ENCODE assay signal across 24 mouse cellular contexts in genomic region chr12:82801736-82802135, GRCm38 (mm10).
A peak's percentile ranks its signal among the peaks of the same experiment; 100 is the strongest.
DNase-seq lines count a peak whose midpoint lies in the region; ATAC-seq lines count a peak whose summit lies in the region.
"Had no signal": no experiment of that assay in that cellular context is flagged by ENCODE, and none has a peak within 500 bp of the region (broad histone marks: within the 10 kb centered on the region; RNA-seq: fewer than 3 reads in every experiment).

No protein-coding gene starts in this region.

- H3K9ac ChIP-seq in midbrain, embryonic 15.5 days, result no peak overlapping the region
- H3K9ac ChIP-seq: embryonic facial prominence, embryonic 12.5 days; forebrain, embryonic 12.5 days; heart, embryonic 13.5 days; hindbrain, embryonic 12.5 days had no signal

- peak; percentile 24 to 55 for DNase-seq in left cerebral cortex, postnatal 14 days (ENCODE audit: low spot score in 2 of 2)
- no peak for DNase-seq in left cerebral cortex, postnatal 4 days
- peak; percentile 57 for DNase-seq in right cerebral cortex, adult 18-20 months
- no peak for DNase-seq in right cerebral cortex, postnatal 36 days (ENCODE audit: low spot score in 2 of 2)
- no peak for DNase-seq in B cell, adult 2 months
- no peak for DNase-seq in adrenal gland, postnatal 4 days (ENCODE audit: low spot score in 2 of 2)
- DNase-seq: adrenal gland, adult 8-10 months; adrenal gland, postnatal 36 days; cerebellum, adult 18-20 months; cerebellum, postnatal 10 days; embryo, embryonic 11 days; gastrocnemius, adult 2 months; gastrocnemius, postnatal 25 days; heart, postnatal 4 days had no signal

- intact Hi-C loops in left cerebral cortex, postnatal 14 days (cut with DNase I), result no loop called here
- intact Hi-C loops in left cerebral cortex, postnatal 4 days (cut with DNase I), result no loop called here

- 80% methylated on average over 6 of the region's 6 CpGs for WGBS in midbrain, embryonic 15.5 days

- H3K4me2 ChIP-seq in midbrain, embryonic 15.5 days, result no peak overlapping the region
- H3K4me2 ChIP-seq: embryonic facial prominence, embryonic 12.5 days; forebrain, embryonic 12.5 days; heart, embryonic 13.5 days; hindbrain, embryonic 12.5 days had no signal

- ATAC-seq in midbrain, embryonic 15.5 days (replicated peaks), result no peak
- ATAC-seq: CD4-positive, CD25-positive, alpha-beta regulatory T cell, adult 4 months; forebrain, embryonic 16.5 days; hindbrain, embryonic 16.5 days; inflammation-experienced regulatory T-cells, adult 6 months had no signal

- H3K27me3 ChIP-seq in midbrain, embryonic 15.5 days (replicated peaks), result no peaks in the 10 kb centered on the region
- H3K27me3 ChIP-seq: embryonic facial prominence, embryonic 12.5 days; forebrain, embryonic 12.5 days; heart, embryonic 13.5 days; hindbrain, embryonic 12.5 days had no signal

- H3K27ac ChIP-seq in midbrain, embryonic 15.5 days, result peak overlapping the region; percentile 13; the same call in 1 of the 2 replicates
- H3K27ac ChIP-seq: embryonic facial prominence, embryonic 12.5 days; forebrain, embryonic 12.5 days; heart, embryonic 13.5 days; hindbrain, embryonic 12.5 days had no signal

- H3K36me3 ChIP-seq in midbrain, embryonic 15.5 days (replicated peaks), result no peaks in the 10 kb centered on the region
- H3K36me3 ChIP-seq: embryonic facial prominence, embryonic 12.5 days; forebrain, embryonic 12.5 days; G1E; heart, embryonic 13.5 days; hindbrain, embryonic 12.5 days had no signal

- H3K4me1 ChIP-seq in midbrain, embryonic 15.5 days, result peaks cover 4% of the 10 kb centered on the region; the same call in 1 of the 2 replicates
- H3K4me1 ChIP-seq: embryonic facial prominence, embryonic 12.5 days; forebrain, embryonic 12.5 days; hindbrain, embryonic 12.5 days had no signal

- no peak overlapping the region for H3K4me3 ChIP-seq in midbrain, embryonic 15.5 days
- H3K4me3 ChIP-seq: embryonic facial prominence, embryonic 12.5 days; forebrain, embryonic 12.5 days; gastrocnemius, adult 2 months; heart, embryonic 13.5 days; hindbrain, embryonic 12.5 days had no signal

- H3K9me3 ChIP-seq in midbrain, embryonic 15.5 days, result no peaks in the 10 kb centered on the region
- H3K9me3 ChIP-seq: embryonic facial prominence, embryonic 12.5 days; forebrain, embryonic 12.5 days; G1E; heart, embryonic 13.5 days; hindbrain, embryonic 12.5 days had no signal

Comparison
In these comparisons a context has a peak if more than half of its experiments do, and no peak if none do; other contexts are left out.
1. DNase-seq: peak in left cerebral cortex, postnatal 14 days (2 of 2) and right cerebral cortex, adult 18-20 months (single experiment); none in left cerebral cortex, postnatal 4 days (single experiment), right cerebral cortex, postnatal 36 days (0 of 2), B cell, adult 2 months (0 of 2) and adrenal gland, postnatal 4 days (0 of 2).